Mouse (Mus musculus) c-Kit-positive CD71-positive TER-119-positive erythroid progenitor cells, embryonic 14.5 days (primary cell): ENCODE results near the gene Mast4.

Source experiments
- DNase-seq: peaks from one replicate; pipeline ENCODE4 v3.0.0-alpha.2; 2013; ENCODE audit warnings: low spot score

Mast4 gene

GRCm38 (mm10) chr13:102915341-102915740, 419.0 kb downstream of the Mast4 start:
- DNase-seq, result no peak

- no peak for DNase-seq
Measured at GRCm38 (mm10) chr13:102914800-102915199, 419.5 kb downstream of the Mast4 start.

- no peak for DNase-seq
Measured at GRCm38 (mm10) chr13:102913919-102914318, 420.4 kb downstream of the Mast4 start.

- DNase-seq, result no peak
Measured at GRCm38 (mm10) chr13:102912867-102913266, 421.4 kb downstream of the Mast4 start.

GRCm38 (mm10) chr13:102909654-102910418, 424.5 kb downstream of the Mast4 start:
- no peak for DNase-seq

- DNase-seq, result no peak
Measured at GRCm38 (mm10) chr13:102906661-102907009, 427.7 kb downstream of the Mast4 start.

GRCm38 (mm10) chr13:102906004-102906660, 428.2 kb downstream of the Mast4 start:
- DNase-seq, result peak; percentile 79

GRCm38 (mm10) chr13:102905361-102905950, 428.8 kb downstream of the Mast4 start:
- DNase-seq, result no peak

- DNase-seq, result no peak
Measured at GRCm38 (mm10) chr13:102903689-102904088, 430.6 kb downstream of the Mast4 start.

- no peak for DNase-seq
Measured at GRCm38 (mm10) chr13:102902123-102902522, 432.2 kb downstream of the Mast4 start.

- no peak for DNase-seq
Measured at GRCm38 (mm10) chr13:102900531-102900930, 433.8 kb downstream of the Mast4 start.

- DNase-seq, result no peak
Measured at GRCm38 (mm10) chr13:102900083-102900420, 434.2 kb downstream of the Mast4 start.

GRCm38 (mm10) chr13:102899253-102900082, 434.8 kb downstream of the Mast4 start:
- DNase-seq, result no peak

GRCm38 (mm10) chr13:102898374-102899131, 435.7 kb downstream of the Mast4 start:
- DNase-seq, result no peak

- no peak for DNase-seq
Measured at GRCm38 (mm10) chr13:102896322-102896721, 438.0 kb downstream of the Mast4 start.

- DNase-seq, result no peak
Measured at GRCm38 (mm10) chr13:102895894-102896293, 438.4 kb downstream of the Mast4 start.

- no peak for DNase-seq
Measured at GRCm38 (mm10) chr13:102894287-102895234, 439.7 kb downstream of the Mast4 start.

- no peak for DNase-seq
Measured at GRCm38 (mm10) chr13:102892783-102893182, 441.5 kb downstream of the Mast4 start.

GRCm38 (mm10) chr13:102889989-102890388, 444.3 kb downstream of the Mast4 start:
- DNase-seq, result no peak

- no peak for DNase-seq
Measured at GRCm38 (mm10) chr13:102889537-102889936, 444.8 kb downstream of the Mast4 start.
